Mouse (Mus musculus) adrenal gland, postnatal 10 days (tissue): Measurements from ENCODE around the gene Fig4. TPM values are rescaled to one million over a fixed set of nuclear protein-coding genes. Genes with fewer than 3 reads are reported as not detected.

Experiments
- DNase-seq: peaks from one replicate; pipeline ENCODE4 v3.0.0; 2021; ENCODE audit warnings: mixed read lengths
- total RNA-seq, 2 experiments: library from RNA; stranded (reverse); gene quantifications; 2 replicates each; pipeline ENCODE4 v1.2.3; 2021

Fig4 gene
- total RNA-seq, 2 experiments from 2014 or later: 13.3 to 16.4 TPM

DNA sequence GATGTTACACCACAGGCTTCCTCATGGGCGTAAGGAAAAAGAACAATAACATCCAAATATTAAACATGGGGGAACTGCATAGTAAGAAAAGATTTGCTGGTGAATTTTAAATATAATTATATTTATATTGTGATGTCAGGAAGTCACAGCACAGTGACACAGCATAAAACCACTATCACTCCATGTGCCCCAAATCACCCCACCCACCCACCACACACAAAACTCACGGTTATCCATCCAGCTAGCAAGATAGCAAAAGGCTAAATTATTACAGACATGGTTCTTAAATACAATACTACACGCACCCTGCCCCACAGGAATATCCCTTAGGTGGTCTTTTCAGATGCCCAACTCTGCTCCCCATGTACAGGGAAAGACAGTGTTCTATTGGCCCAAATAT, 89.0 kb downstream of the Fig4 start:
- DNase-seq: no peak

- no peak for DNase-seq
Observed at GRCm38 (mm10) chr10:41209538-41209937, 93.5 kb downstream of the Fig4 start.

- no peak for DNase-seq
Observed at GRCm38 (mm10) chr10:41208860-41209377, 94.1 kb downstream of the Fig4 start.

GRCm38 (mm10) chr10:41205647-41206046, 97.4 kb downstream of the Fig4 start:
- no peak for DNase-seq

DNA sequence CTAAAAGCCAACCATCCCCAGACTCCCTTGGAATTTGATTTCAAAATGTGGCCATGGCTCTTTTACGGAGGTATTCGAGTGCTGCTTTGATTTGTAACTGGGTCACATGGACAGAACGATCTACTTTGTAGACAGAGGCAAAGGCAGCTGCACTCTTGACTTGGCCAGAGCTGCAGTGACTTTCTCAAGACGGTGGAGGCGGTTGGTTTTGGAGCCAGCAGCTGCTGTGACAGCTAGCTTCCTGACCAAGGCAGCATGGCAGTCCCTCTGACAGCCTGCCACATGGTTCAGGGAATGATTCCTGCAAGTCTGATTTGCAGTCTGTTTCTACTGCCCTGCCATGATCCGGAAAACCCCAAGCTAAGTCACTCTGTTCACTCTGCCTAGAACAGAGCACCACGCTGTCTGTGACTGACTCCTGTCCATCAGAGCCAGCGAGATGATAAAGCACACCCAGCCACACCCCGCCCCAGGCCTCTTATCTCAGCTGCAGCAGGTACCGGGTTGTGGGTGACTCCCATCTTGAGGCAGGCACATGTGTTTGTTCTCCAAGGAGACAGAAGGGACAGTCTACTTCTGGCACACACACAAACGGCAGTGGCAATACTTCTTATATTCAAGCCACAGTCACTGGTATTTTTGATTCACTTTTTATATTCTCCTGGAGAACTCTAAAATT, 98.3 kb downstream of the Fig4 start:
- DNase-seq: no peak

GRCm38 (mm10) chr10:41204191-41204590, 98.9 kb downstream of the Fig4 start:
- no peak for DNase-seq

- DNase-seq: no peak
Observed at GRCm38 (mm10) chr10:41198719-41199118, 104.3 kb downstream of the Fig4 start.

GRCm38 (mm10) chr10:41197788-41198187, 105.3 kb downstream of the Fig4 start:
- no peak for DNase-seq

GRCm38 (mm10) chr10:41196295-41196694, 106.8 kb downstream of the Fig4 start:
- no peak for DNase-seq

DNA sequence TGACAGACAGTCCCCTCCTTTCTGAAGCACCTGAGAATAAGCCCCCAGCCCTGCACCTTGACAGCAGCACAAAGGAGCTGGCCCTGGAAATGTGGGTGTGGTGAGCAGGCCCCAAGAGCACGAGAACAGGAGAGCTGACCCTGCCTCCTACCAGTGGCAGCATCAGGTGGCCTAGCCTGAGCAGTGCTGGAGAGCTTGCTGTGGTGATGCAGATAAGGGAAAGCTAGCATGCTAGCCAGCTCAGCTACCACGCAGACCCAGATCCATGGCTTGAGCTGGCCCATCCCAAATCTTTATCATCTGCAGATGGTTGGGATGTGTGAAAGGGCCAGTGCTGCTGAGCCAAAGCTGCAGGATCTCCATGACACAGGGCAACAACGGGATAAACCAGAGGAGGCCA, 113.7 kb downstream of the Fig4 start:
- DNase-seq: no peak

DNA sequence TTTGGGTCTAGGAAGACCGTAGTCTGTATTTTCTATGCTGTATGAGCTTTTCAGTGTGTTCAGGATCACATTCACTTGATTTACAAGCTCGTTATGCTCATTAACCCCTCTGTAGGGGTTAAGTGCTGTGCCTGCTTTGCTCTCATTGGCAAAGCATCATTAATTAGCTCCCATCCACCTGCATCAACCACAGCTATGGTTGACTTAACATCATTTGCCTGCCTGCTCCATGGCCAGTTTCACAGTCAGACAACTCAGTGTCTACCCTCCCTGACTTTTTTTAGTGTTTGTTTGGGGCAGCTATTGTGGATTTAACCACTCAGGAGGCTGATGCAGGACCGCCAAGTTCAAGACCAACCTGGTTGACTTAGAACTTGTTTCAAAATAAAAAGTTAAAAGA, 119.1 kb downstream of the Fig4 start:
- DNase-seq: no peak

DNA sequence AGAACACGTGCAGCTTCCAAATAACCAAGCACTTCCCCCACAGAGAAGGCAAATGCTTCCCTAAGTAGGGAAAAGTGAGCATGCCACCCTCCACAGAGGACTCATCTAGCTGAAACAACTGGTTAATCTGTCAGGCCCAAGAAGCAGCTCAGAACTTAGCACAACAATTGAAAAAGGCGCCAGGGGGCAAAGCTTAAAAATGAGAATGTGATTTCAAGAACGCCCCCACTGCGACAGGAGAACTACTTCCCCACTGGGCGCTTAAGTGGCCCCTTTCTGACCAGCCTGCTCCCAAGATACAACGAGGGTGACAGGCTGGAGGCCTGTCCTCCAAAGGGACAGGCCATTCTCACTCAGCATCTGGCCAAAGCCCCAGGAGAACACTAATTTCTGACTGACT, 120.4 kb downstream of the Fig4 start:
- DNase-seq: no peak

DNA sequence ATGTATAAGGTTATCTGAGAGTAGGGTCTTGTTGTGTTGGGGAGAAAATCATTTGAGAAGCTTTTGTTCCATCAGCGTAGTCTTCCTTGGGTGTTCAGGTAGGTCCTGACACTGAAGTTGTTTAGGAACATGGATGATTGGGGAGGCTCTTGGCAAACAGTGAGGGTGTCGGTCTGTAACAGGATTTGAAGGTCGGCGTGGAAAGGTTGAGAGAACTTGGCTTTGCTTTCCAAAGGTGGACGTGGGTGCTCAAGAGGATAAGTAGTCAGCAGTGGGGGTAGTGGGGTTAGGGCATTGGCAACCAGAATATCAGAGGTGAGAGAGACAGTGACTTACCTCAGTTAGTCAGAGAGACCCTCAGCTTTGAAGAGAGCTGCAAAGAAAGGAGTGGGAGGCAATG, 136.9 kb downstream of the Fig4 start:
- no peak for DNase-seq

GRCm38 (mm10) chr10:41163108-41163507, 140.0 kb downstream of the Fig4 start:
- DNase-seq: no peak

- DNase-seq: no peak
Observed at GRCm38 (mm10) chr10:41157296-41157695, 145.8 kb downstream of the Fig4 start.

DNA sequence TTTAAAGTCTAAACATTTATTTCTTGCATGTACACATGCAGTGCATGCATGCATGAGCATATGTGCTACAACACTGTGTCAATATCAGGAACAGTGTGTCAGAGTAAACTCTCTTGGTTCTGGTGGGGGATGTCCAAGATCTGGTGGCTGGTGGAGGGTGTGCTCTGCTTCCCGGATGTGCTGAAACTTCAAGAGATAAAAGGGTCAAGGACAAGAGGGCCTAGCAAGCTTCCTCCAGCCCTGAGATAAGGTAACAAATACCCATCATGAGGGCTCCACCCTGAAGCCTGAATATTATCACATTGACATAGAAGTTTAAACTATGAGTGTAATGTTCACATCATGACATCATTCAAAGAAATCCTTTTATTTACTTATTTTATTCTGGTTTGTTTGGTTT, 146.4 kb downstream of the Fig4 start:
- no peak for DNase-seq

GRCm38 (mm10) chr10:41153229-41153750, 149.8 kb downstream of the Fig4 start:
- no peak for DNase-seq

- DNase-seq: no peak
Observed at GRCm38 (mm10) chr10:41151901-41152300, 151.2 kb downstream of the Fig4 start.

DNA sequence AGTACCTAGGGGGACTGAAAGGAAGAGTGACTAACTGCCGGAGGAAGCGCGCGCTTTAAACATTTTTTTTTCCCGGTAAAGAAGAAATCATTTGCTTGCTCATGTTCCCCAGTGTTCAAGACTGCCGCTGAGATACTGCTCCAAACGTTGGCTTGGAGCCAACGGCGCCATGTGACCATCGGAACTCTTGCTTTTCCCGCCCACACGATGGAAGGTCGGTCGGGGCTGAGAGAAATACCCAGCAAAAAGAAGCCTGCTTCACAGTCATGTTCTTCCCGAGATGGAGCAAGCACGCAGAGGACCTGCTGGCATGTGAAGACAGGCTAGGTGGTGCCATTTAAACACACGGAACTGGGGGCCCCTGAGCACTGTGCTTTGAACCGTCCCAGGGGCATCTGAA, 151.6 kb downstream of the Fig4 start:
- DNase-seq: no peak

DNA sequence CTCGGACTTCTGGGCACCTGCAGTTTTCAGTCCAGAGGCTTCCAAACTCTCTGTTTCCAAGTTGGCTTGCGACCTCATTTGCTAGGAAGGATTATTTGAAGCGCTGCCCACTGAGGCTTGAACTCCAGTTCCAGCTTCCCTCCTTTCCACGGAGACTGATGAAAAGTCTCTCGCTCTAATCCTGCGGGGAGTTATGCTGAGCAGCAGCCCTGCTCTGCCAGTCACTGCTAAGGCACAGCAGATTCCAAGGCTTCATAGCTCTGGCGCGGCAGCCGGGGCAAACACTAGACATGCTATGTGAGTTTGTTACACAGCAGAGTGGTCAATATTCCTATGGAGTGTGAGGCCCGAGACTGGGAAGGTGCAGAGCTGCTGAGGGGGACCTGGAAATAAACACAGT, 152.0 kb downstream of the Fig4 start:
- DNase-seq: no peak

GRCm38 (mm10) chr10:41150496-41150895, 152.6 kb downstream of the Fig4 start:
- no peak for DNase-seq

DNA sequence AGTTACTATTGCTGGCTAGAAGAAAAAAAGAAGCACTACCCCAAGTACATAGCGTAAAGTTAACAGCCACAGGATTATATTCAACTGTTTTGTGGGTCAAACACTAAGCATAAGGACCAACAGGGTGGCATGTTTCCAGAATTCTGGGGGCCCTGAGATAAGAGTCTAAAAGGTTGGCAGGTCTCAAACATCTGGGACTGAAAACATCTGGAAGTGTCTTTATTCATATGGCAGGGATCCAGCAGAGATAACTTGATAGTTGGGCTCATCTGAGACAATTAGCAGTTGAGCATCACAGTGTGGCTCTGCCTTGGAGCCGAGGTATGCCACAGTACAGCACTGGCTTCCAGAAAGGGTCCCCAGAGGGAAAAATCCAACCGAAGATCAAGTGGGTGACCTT, 153.8 kb downstream of the Fig4 start:
- DNase-seq: no peak

GRCm38 (mm10) chr10:41146141-41146540, 156.9 kb downstream of the Fig4 start:
- no peak for DNase-seq
